Mouse (Mus musculus): ENCODE measurements at regions not wholly inside any gene's neighbourhood (a gene's known extent, or its start where the extent isn't known, plus 50 kb on each side); places are given as distances from the start of the nearest gene placed in this dataset.

GRCm38 (mm10) chr10:29921658-29922057 is 278.7 kb downstream of the Cenpw start:
- in situ Hi-C loops (cut with MseI, MboI) = no loop called here

GRCm38 (mm10) chr10:29897780-29898363 is 302.5 kb downstream of the Cenpw start:
- in situ Hi-C loops (cut with MseI, MboI) = no loop called here

GRCm38 (mm10) chr10:29864566-29864965 is 328.9 kb upstream of the Rspo3 start:
- in situ Hi-C loops (cut with MseI, MboI) = no loop called here

- in situ Hi-C loops (cut with MseI, MboI) = no loop called here
These were observed 320.2 kb upstream of the Rspo3 start for GRCm38 (mm10) chr10:29855749-29856313.

GRCm38 (mm10) chr10:29852516-29852915 is 316.8 kb upstream of the Rspo3 start:
- in situ Hi-C loops (cut with MseI, MboI) = no loop called here

GRCm38 (mm10) chr10:29824939-29825658 is 289.4 kb upstream of the Rspo3 start:
- in situ Hi-C loops (cut with MseI, MboI) = no loop called here

GRCm38 (mm10) chr10:29824413-29824812 is 288.7 kb upstream of the Rspo3 start:
- in situ Hi-C loops (cut with MseI, MboI) = no loop called here

GRCm38 (mm10) chr10:29823177-29823576 is 287.5 kb upstream of the Rspo3 start:
- in situ Hi-C loops (cut with MseI, MboI) = no loop called here

- in situ Hi-C loops (cut with MseI, MboI) = loop anchor here (10.0 kb wide), 1 partner anchor 269 kb away; the partner anchor contains the start of gene Rspo3 (in 2 of the 2)
These were observed 268.4 kb upstream of the Rspo3 start for GRCm38 (mm10) chr10:29803915-29804545.

- in situ Hi-C loops (cut with MseI, MboI) = loop anchor here (10.0 kb wide), 1 partner anchor 268 kb away; the partner anchor contains the start of gene Rspo3 (in 2 of the 2)
These were observed 267.0 kb upstream of the Rspo3 start for GRCm38 (mm10) chr10:29802637-29803036.

GRCm38 (mm10) chr10:29794663-29795062 is 259.0 kb upstream of the Rspo3 start:
- in situ Hi-C loops (cut with MseI, MboI) = no loop called here

GRCm38 (mm10) chr10:29786220-29786810 is 250.6 kb upstream of the Rspo3 start:
- in situ Hi-C loops (cut with MseI, MboI) = no loop called here

GRCm38 (mm10) chr10:29736677-29737076 is 201.0 kb upstream of the Rspo3 start:
- in situ Hi-C loops (cut with MseI, MboI) = no loop called here

GRCm38 (mm10) chr10:29725319-29725718 is 189.7 kb upstream of the Rspo3 start:
- in situ Hi-C loops (cut with MseI, MboI) = no loop called here

GRCm38 (mm10) chr10:29710967-29711366 is 175.3 kb upstream of the Rspo3 start:
- in situ Hi-C loops (cut with MseI, MboI) = no loop called here

GRCm38 (mm10) chr10:29708653-29709052 is 173.0 kb upstream of the Rspo3 start:
- in situ Hi-C loops (cut with MseI, MboI) = no loop called here

GRCm38 (mm10) chr10:29693009-29693935 is 157.6 kb upstream of the Rspo3 start:
- in situ Hi-C loops (cut with MseI, MboI) = no loop called here

- in situ Hi-C loops (cut with MseI, MboI) = no loop called here
These were observed 153.9 kb upstream of the Rspo3 start for GRCm38 (mm10) chr10:29689529-29689928.

- in situ Hi-C loops (cut with MseI, MboI) = no loop called here
These were observed 151.3 kb upstream of the Rspo3 start for GRCm38 (mm10) chr10:29686982-29687381.

GRCm38 (mm10) chr10:29674377-29674776 is 138.7 kb upstream of the Rspo3 start:
- in situ Hi-C loops (cut with MseI, MboI) = no loop called here

- in situ Hi-C loops (cut with MseI, MboI) = no loop called here
These were observed 126.1 kb upstream of the Rspo3 start for GRCm38 (mm10) chr10:29661752-29662151.

Data from mouse trophoblast stem cell (cell line).